Mouse (Mus musculus) E14TG2a.4 (cell line): ENCODE results near the gene Golph3l.
"Not testable (repeated sequence)": the region's sequence is repeated elsewhere in the genome, so short reads cannot be mapped to it uniquely, and the experiment has no call there.

ENCODE experiments used
- H3K27me3 ChIP-seq: 2 replicates; pipeline ENCODE4 v1.6.1; 2014; ENCODE audit warnings: low read length, control low read depth; ENCODE audit not compliant: insufficient read depth
- H3K36me3 ChIP-seq: 2 replicates; pipeline ENCODE4 v1.6.1; 2014; ENCODE audit warnings: low read length, control low read depth; ENCODE audit not compliant: insufficient read depth
- H3K4me1 ChIP-seq: replicated peaks from 2 replicates; pipeline ENCODE4 v1.6.1; 2014; ENCODE audit warnings: low read depth, low read length, control low read depth
- H3K4me3 ChIP-seq: replicated peaks from 2 replicates; pipeline ENCODE4 v1.5.1; 2014; ENCODE audit warnings: mild to moderate bottlenecking, low read length
- H3K9me3 ChIP-seq: 2 replicates; pipeline ENCODE4 v1.6.1; 2014; ENCODE audit warnings: low read length, control low read depth
- CTCF ChIP-seq: conservative IDR thresholded peaks from 2 replicates; pipeline ENCODE4 v1.5.1; 2014; ENCODE audit warnings: low read length
- NANOG ChIP-seq: IDR thresholded peaks from 2 replicates; pipeline ENCODE4 v1.6.1; 2014; ENCODE audit warnings: borderline replicate concordance, low read length, mixed read lengths
- POU5F1 ChIP-seq: IDR thresholded peaks from 2 replicates; pipeline ENCODE4 v1.6.1; 2014; ENCODE audit warnings: low read length, borderline replicate concordance

Gene Golph3l

DNA sequence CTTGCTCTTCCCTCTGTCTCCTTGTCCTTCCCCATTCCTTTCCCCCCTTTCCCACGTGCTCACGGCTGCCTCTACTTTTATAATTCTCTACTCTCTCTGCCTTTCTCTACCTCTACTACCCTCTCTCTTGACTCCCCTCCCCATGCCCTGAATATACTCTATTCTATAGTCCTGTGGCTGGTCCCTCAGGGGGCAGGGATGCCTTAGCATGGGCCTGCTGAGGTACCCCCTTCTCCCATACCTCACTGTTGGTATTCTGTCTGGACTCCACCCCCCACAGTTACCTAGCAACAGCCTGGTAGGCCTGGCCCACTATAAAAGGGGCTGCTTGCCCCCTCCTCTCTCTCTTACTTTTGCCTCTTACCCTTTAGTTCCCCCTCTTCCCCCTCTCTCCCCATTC lies 34.8 kb downstream of the Golph3l start:
- Histone ChIP-seq H3K4me3 (peak overlapping the region; percentile 17; the same call in 1 of the 2 replicates), H3K4me1 (peaks cover 58% of the 10 kb centered on the region), H3K9me3 (no peaks in the 10 kb centered on the region), H3K27me3 (no peaks in the 10 kb centered on the region), H3K36me3 (peaks cover 34% of the 10 kb centered on the region)
- TF ChIP-seq NANOG: no peak
- TF ChIP-seq POU5F1: no peak

- H3K27me3 ChIP-seq, H3K9me3 ChIP-seq: not testable (repeated sequence)
- Histone ChIP-seq H3K36me3 (peaks cover 37% of the 10 kb centered on the region), H3K4me3 (peak overlapping the region; percentile 90), H3K4me1 (peaks cover 63% of the 10 kb centered on the region)
Observed at GRCm38 (mm10) chr3:95623991-95624515, 35.3 kb downstream of the Golph3l start.

DNA sequence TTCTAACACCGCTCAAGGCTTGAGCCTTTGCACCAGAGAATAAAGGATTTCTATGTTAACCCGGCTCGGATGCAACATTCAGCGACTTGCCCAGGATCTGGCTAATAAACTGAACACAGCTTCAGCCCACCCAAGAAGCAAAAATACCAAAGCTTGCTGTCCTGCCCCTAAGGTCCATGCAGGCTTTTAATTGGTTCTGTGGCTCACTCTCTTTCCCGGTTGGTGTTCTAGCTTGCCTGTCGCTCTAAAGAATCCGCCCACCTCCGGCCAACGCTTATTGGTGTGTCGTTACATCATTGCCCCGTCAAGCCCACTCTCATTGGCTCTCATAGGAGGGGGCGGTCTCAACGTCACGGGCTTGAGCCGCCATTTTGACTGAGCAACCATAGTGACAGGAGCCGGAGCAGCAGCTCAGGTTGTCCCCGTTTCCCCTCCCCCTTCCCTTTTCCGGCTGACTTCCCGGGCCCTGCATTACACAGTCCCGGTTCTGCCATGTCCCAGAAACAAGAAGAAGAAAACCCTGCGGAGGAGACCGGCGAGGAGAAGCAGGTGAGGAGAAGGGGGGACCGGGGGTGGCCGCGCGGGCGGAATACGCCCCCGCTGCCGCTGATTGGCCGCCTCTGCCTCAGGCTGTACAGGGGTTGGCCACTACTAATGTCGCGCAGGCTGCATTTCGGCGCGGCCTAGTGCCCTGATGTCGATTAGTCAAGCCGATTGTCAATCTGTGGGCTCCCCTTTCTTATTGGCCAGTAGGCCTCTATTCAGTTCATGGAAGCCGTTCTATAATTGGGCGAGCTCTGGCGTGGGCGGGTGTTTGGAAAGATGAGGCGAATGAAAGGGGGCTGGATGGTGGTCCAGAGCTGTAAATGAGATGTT lies 36.1 kb downstream of the Golph3l start, which contains the start of gene Ensa:
TSS of gene Ensa (plus strand) at position 366 of the 876 bp plus-strand sequence.
- Histone ChIP-seq H3K4me3 (peak within 1 kb of the TSS; percentile 90), H3K36me3 (peaks cover 45% of the 10 kb centered on the region), H3K9me3 (no peaks in the 10 kb centered on the region), H3K4me1 (peaks cover 70% of the 10 kb centered on the region), H3K27me3 (no peaks in the 10 kb centered on the region)
- TF ChIP-seq POU5F1: no peak
- TF ChIP-seq CTCF: no peak
- TF ChIP-seq NANOG: no peak

DNA sequence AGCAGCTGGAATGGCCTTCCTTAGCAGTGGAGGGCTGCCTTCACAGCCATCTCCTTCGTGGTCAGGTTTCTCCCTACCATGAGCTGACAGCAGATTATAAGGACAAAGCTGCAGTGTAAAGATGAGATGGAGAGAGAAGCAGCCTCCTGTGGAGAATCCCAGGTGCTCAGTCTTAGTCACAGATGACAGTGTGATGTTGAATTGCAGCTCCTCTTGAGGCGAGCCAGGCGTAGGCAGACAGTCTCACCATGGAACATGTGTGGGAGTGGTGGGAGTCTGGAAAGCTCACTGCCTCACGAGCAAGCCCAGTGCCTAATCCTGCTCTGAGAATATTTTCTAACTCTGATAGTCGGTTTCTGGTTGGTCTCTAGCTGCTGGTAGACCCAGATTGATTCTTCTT lies 39.0 kb downstream of the Golph3l start:
- H3K4me3 ChIP-seq: no peak overlapping the region
- H3K36me3 ChIP-seq: peaks cover 69% of the 10 kb centered on the region
- H3K27me3 ChIP-seq: no peaks in the 10 kb centered on the region
- H3K4me1 ChIP-seq: peaks cover 82% of the 10 kb centered on the region
- no peak for TF ChIP-seq NANOG
- no peak for TF ChIP-seq POU5F1
- no peak for TF ChIP-seq CTCF
- no peaks in the 10 kb centered on the region for H3K9me3 ChIP-seq

DNA sequence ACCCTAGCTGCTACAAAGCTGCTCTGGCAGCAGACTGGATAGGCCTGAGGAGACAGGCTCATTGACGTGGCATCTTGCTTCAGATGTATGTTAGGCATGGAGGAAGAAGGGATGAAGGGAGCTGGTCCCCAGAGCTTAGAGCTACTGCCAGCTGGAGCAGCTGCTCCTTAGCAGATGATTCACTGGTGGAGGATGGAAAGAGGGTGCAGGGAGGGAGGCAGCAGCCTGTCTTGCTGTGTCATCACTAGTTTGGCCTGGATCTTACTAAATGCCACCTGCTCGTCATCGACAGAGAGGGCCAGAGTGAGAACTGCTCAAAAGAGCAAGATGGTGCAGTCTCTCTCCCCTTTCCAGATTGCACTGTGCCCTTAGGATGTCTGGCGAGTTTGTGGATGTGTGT lies 41.0 kb downstream of the Golph3l start:
- Histone ChIP-seq H3K4me1 (peaks cover 88% of the 10 kb centered on the region), H3K27me3 (no peaks in the 10 kb centered on the region), H3K36me3 (peaks cover 88% of the 10 kb centered on the region), H3K4me3 (no peak overlapping the region), H3K9me3 (no peaks in the 10 kb centered on the region)
- no peak for TF ChIP-seq NANOG
- TF ChIP-seq CTCF: no peak
- TF ChIP-seq POU5F1: no peak

- Histone ChIP-seq H3K4me1 (peaks cover 96% of the 10 kb centered on the region), H3K36me3 (peaks cover 99% of the 10 kb centered on the region), H3K4me3 (no peak overlapping the region), H3K9me3 (no peaks in the 10 kb centered on the region), H3K27me3 (no peaks in the 10 kb centered on the region)
- no peak for TF ChIP-seq POU5F1
- no peak for TF ChIP-seq CTCF
- TF ChIP-seq NANOG: no peak
Observed at GRCm38 (mm10) chr3:95630856-95631255, 42.1 kb downstream of the Golph3l start.

GRCm38 (mm10) chr3:95631304-95631703 lies 42.6 kb downstream of the Golph3l start:
- Histone ChIP-seq H3K36me3 (peaks cover 98% of the 10 kb centered on the region), H3K4me3 (no peak overlapping the region), H3K27me3 (no peaks in the 10 kb centered on the region), H3K4me1 (peaks cover 96% of the 10 kb centered on the region), H3K9me3 (no peaks in the 10 kb centered on the region)
- TF ChIP-seq POU5F1 (no peak), NANOG (no peak), CTCF (no peak)

GRCm38 (mm10) chr3:95632648-95633588 lies 44.2 kb downstream of the Golph3l start:
- Histone ChIP-seq H3K9me3 (no peaks in the 10 kb centered on the region), H3K36me3 (peaks cover 96% of the 10 kb centered on the region), H3K4me3 (no peak overlapping the region), H3K27me3 (no peaks in the 10 kb centered on the region), H3K4me1 (peaks cover 96% of the 10 kb centered on the region)
- no peak for TF ChIP-seq NANOG
- TF ChIP-seq CTCF: peak; percentile 55

DNA sequence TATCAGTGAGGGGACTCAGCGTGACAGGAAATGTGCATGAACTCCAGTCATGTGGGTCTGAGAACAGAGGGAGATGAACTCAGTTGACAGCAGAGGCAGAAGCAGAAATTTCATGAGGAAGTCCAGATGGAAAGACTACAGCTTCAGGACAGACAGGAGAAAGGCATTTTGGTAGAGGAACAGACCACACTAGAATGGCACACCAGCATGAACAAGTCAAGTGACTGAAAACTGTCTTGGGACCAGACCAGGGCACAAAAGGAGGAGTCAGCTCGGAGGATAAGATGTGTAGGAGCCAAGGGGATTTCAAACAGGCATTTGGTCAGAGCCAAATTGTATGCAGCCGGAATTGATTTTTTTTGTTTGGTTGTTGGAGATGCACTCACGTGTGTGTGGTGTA lies 46.9 kb downstream of the Golph3l start:
- no peak for TF ChIP-seq NANOG
- TF ChIP-seq POU5F1: no peak
- no peak for TF ChIP-seq CTCF
- Histone ChIP-seq H3K4me3 (0 out of 2 replicates have a peak overlapping the region, but pooled peaks have one; percentile 8), H3K4me1 (peaks cover 99% of the 10 kb centered on the region), H3K36me3 (peaks cover 79% of the 10 kb centered on the region), H3K9me3 (no peaks in the 10 kb centered on the region), H3K27me3 (no peaks in the 10 kb centered on the region)
